Mouse (Mus musculus): ENCODE results near the gene Prkag3.
A peak's percentile ranks its signal among the peaks of the same experiment; 100 is the strongest.

Gene Prkag3

GRCm38 (mm10) chr1:74754175-74754785 lies 5.3 kb upstream of the Prkag3 start:
- no peak for DNase-seq

GRCm38 (mm10) chr1:74753266-74753974 lies 4.4 kb upstream of the Prkag3 start:
- DNase-seq, result no peak

- DNase-seq, result no peak
Observed at GRCm38 (mm10) chr1:74752833-74753232, 3.8 kb upstream of the Prkag3 start.

GRCm38 (mm10) chr1:74752150-74752549 lies 3.1 kb upstream of the Prkag3 start:
- no peak for DNase-seq

- DNase-seq, result peak; percentile 18
Observed at GRCm38 (mm10) chr1:74750683-74751082, 1.7 kb upstream of the Prkag3 start.

- peak; percentile 17 for DNase-seq
Observed at GRCm38 (mm10) chr1:74749301-74749700, 280 bp upstream of the Prkag3 start.

- DNase-seq, result no peak
Observed at GRCm38 (mm10) chr1:74747335-74747734, 1.7 kb downstream of the Prkag3 start.

GRCm38 (mm10) chr1:74740846-74741245 lies 8.2 kb downstream of the Prkag3 start:
- no peak for DNase-seq

GRCm38 (mm10) chr1:74737500-74737899 lies 11.5 kb downstream of the Prkag3 start:
- no peak for DNase-seq

GRCm38 (mm10) chr1:74736977-74737376 lies 12.0 kb downstream of the Prkag3 start:
- DNase-seq, result no peak

- no peak for DNase-seq
Observed at GRCm38 (mm10) chr1:74728446-74728845, 20.6 kb downstream of the Prkag3 start.

- DNase-seq, result no peak
Observed at GRCm38 (mm10) chr1:74726674-74727073, 22.3 kb downstream of the Prkag3 start.

- no peak for DNase-seq
Observed at GRCm38 (mm10) chr1:74726114-74726513, 22.9 kb downstream of the Prkag3 start.

GRCm38 (mm10) chr1:74723748-74724147 lies 25.3 kb downstream of the Prkag3 start:
- DNase-seq, result peak; percentile 31

- no peak for DNase-seq
Observed at GRCm38 (mm10) chr1:74721657-74722056, 27.4 kb downstream of the Prkag3 start.

- no peak for DNase-seq
Observed at GRCm38 (mm10) chr1:74719281-74719680, 29.7 kb downstream of the Prkag3 start.

GRCm38 (mm10) chr1:74718113-74718512 lies 30.9 kb downstream of the Prkag3 start:
- DNase-seq, result no peak

GRCm38 (mm10) chr1:74715886-74716285 lies 33.1 kb downstream of the Prkag3 start:
- DNase-seq, result no peak

- DNase-seq, result no peak
Observed at GRCm38 (mm10) chr1:74715468-74715867, 33.6 kb downstream of the Prkag3 start.

GRCm38 (mm10) chr1:74714967-74715366 lies 34.1 kb downstream of the Prkag3 start:
- DNase-seq, result no peak

GRCm38 (mm10) chr1:74713859-74714730 lies 34.9 kb downstream of the Prkag3 start:
- DNase-seq, result no peak

GRCm38 (mm10) chr1:74713099-74713858 lies 35.7 kb downstream of the Prkag3 start, which contains the start of gene Cyp27a1:
Cyp27a1 (plus strand) TSS chr1:74713574.
- DNase-seq, result peak; percentile 69
